Mouse (Mus musculus) right cerebral cortex, postnatal 36 days (tissue): ENCODE measurements at regions not wholly inside any gene's neighbourhood (a gene's known extent, or its start where the extent isn't known, plus 50 kb on each side); places are given as distances from the start of the nearest gene placed in this dataset.

Experiments
- DNase-seq, 2 experiments: peaks; one replicate each; pipeline ENCODE4 v3.0.0; 2022; ENCODE audit warnings: low spot score in 2 of 2, mixed read lengths in 1 of 2

GRCm38 (mm10) chr1:95762244-95762643, 94.9 kb upstream of the St8sia4 start:
- peak; percentile 17 to 29 for DNase-seq

DNA sequence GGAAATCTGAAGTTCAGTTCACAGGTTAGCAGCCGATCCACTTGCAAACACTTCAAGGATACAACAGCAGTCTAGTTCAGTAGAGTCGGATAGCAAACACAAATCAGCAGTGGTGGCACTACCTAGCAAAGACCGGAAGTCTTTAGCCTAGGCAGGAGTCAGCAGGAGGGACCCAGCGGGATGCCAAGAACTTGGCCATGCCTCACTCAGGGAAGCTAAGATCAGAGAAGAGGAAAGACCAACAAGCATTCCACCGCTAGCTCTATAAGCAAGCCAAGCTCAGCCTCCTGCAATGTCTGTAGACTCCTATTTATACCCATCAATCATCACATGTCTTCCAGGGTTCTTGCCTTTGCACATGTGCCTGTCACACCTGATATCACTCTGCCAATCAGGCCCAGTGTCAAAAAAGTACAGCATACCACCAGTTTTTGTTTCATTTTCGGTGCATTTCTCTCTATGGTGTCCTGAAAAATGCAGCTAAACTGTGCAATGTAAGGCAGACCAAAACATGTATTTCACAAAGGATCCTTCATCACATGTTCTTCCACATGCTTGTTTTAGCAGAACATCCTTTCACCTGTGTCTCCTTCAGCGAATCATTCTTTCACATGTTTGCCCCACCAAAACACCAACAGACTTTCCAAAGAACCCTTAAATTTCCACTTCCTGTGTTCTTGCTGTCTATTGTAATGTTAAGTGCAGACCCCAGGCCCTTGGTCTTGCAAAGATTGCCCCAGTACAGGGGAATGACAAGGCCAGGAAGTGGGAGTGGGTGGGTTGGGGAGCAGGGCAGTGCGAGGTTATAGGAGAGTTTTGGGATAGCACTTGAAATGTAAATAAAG, 86.9 kb upstream of the St8sia4 start:
- no peak for DNase-seq

DNA sequence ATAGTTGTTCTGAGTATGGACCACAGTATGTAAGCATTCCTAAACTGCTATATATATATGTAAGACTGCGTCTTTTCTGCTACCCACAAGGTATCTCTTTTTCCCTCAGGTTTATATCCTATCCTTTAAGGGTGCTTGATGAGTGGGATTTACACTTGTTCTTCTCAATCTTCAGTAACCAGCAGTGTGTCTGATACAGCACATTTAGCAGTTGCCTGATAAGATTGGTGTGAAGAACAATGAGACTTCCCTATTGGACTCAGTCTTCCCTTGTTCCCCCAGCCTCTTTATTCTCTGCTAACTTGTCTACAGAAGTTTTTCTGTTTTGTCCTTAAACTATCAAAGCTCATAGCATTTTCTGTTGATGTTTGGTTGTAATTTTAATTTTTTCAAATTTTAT, 86.1 kb upstream of the St8sia4 start:
- DNase-seq, result no peak

GRCm38 (mm10) chr1:95748940-95749339, 81.6 kb upstream of the St8sia4 start:
- DNase-seq, result no peak

DNA sequence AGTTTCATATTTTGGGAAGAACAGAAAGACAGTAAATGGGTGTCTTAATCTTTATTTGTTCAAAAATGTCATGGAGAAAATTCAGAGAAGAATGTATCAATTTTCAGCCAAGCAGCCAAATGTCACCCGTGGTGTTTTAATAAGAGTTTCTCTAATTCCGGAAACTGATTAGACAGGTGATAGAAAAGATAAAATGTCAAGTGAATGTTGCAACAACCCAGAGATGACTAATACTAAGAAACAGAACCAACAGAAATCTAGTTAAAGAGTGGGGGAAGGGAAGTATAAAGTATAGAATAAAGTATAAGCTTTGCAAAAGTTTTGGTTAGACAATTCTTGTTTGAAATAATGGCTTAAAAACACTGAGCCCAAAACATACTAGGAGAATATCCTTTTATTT, 79.9 kb upstream of the St8sia4 start:
- no peak for DNase-seq

GRCm38 (mm10) chr1:95744446-95744845, 77.1 kb upstream of the St8sia4 start:
- DNase-seq, result no peak

DNA sequence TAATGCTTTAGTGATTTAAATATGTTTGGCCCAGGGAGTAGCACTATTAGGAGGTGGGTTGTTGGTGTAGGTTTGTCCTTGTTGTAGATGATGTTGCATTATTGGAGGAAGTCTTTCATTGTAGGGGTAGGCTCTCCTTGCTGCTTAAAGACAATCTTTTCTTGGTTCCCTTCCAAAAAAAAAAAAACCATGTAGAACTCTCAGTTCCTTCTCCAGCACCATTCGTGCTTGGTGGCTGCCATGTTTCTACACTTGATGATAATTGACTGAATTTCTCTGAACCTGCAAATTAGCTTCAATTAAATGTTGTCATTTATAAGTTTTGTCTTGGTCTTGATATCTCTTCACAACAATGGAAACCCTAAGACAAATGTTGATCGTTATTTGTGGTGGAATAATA, 76.0 kb upstream of the St8sia4 start:
- DNase-seq, result no peak

DNA sequence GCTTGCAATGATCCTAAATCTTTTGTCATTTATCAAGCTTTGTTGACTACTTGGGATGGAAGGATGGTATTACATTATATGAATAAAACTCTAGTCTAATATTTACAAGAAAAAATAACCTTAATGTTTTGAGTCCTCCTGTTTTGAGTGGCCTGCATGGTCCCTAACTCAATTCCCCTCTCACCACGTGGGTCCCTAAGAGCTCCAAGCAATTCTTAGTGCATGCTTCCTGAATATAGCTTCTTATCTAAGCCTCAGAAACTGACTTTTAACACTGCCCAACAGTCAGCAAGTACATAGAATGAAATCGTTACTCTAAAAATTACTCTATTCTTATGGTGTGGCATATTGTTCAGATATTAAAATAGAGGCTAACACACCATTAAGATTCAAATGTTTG, 52.1 kb upstream of the St8sia4 start:
- DNase-seq, result no peak

GRCm38 (mm10) chr1:95718794-95719193, 51.4 kb upstream of the St8sia4 start:
- DNase-seq, result no peak
